Mouse (Mus musculus): Measurements from ENCODE around the gene Dennd4a. TPM values are rescaled to one million over a fixed set of nuclear protein-coding genes. Genes with fewer than 3 reads are reported as not detected.

Dennd4a gene
- polyA plus RNA-seq, 1 experiment from 2014 or later, result 13.7 TPM

DNA sequence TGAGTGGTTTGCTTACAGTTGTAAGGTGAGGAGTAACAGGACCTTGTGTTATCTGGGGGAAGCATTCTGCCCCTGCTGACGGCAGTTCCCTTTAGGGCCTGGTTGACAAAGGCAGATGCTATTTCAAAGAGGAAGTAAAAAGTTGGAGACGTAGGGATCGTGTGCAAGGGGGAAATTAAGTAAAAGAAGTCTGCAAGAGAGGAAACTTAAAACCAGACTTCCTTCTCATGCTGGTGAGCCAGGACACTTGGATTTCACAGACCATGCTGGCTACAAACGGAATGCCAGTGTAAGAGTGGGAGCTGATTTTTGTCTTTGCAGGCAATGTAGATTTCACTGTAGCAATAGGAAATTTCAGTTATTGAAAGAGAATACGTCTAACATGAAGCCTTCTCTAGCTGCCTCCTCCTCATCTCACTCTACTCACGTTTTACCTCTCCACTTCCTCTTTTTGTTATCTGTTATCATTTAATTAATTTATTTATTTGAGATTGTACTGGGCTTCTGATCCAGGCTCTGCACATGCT, 19.0 kb downstream of the Dennd4a start:
- H3K9me3 ChIP-seq (ENCODE audit: low read length), result no peaks in the 10 kb centered on the region
- peaks cover 13% of the 10 kb centered on the region for H3K36me3 ChIP-seq (replicated peaks; ENCODE audit: insufficient read depth, low read length)
- no peak overlapping the region for H3K9ac ChIP-seq (replicated peaks)
- 25% methylated on average over 6 of the region's 6 CpGs for WGBS (ENCODE audit: insufficient replicate concordance)
- no peak overlapping the region for H3K4me3 ChIP-seq (ENCODE audit: low read depth, low read length)
- DNase-seq (no peak), ATAC-seq (peak; percentile 70)
- peak overlapping the region; percentile 53 for H3K4me2 ChIP-seq (ENCODE audit: low read depth, low read length)
- peaks cover 28% of the 10 kb centered on the region for H3K4me1 ChIP-seq (ENCODE audit: insufficient read depth)
- peak overlapping the region; percentile 68 for H3K27ac ChIP-seq (ENCODE audit: low read depth)
- TF ChIP-seq EP300 (IDR thresholded peaks at IDR 0.05; ENCODE audit: low read depth) (peak; percentile 81), CTCF (IDR thresholded peaks at IDR 0.05; ENCODE audit: low read depth) (no peak)
- no peaks in the 10 kb centered on the region for H3K27me3 ChIP-seq (ENCODE audit: insufficient read depth, low read length)

DNA sequence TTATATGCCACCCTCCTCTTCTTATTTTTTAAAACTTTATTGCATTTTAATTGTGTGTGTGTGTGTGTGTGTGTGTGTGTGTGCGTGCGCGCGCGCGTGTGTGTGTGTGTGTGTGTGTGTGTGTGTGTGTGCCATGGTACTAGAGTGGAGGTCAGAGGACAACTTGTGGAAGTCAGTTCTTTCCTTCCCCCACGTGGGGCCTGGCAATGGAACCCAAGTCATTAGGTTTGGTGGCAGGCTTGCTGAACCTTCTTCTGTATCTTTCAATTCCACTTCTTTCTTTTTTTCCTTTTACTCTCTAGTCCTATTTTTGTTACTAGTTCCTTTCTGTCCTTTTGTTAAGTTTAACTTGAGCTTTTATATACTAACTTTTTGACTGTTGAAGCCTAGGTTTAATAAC, 19.5 kb downstream of the Dennd4a start:
- H3K27ac ChIP-seq (ENCODE audit: low read depth), result peak overlapping the region; percentile 68; the same call in 1 of the 2 replicates
- peaks cover 26% of the 10 kb centered on the region for H3K4me1 ChIP-seq (ENCODE audit: insufficient read depth)
- DNase-seq, result no peak

DNA sequence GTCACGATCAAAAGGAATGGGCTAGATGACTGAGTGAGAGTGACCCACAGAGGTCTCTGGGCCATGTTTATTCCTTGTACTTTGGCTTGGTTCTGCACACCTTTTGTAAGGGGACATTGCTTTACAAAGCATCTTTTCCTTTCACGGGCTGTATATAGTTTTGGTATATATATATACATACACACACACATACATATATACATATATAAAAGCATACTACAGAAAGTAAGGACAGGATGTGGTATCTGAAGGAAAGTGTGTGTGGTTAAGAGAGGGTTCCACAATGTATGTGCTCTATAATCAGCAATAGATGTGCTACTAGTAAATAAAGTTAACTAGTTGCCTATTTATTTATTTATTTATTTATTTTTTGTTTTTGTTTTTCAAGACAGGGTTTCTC, 20.6 kb downstream of the Dennd4a start:
- Histone ChIP-seq H3K4me3 (ENCODE audit: low read depth, low read length) (no peak overlapping the region), H3K4me1 (ENCODE audit: insufficient read depth) (peaks cover 24% of the 10 kb centered on the region), H3K9ac (replicated peaks) (no peak overlapping the region), H3K9me3 (ENCODE audit: low read length) (no peaks in the 10 kb centered on the region), H3K27ac (ENCODE audit: low read depth) (no peak overlapping the region), H3K4me2 (ENCODE audit: low read depth, low read length) (no peak overlapping the region), H3K36me3 (replicated peaks; ENCODE audit: insufficient read depth, low read length) (peaks cover 20% of the 10 kb centered on the region), H3K27me3 (ENCODE audit: insufficient read depth, low read length) (no peaks in the 10 kb centered on the region)
- ATAC-seq (no peak), DNase-seq (no peak)
- 72% methylated on average over 2 of the region's 2 CpGs for WGBS (ENCODE audit: insufficient replicate concordance)
- TF ChIP-seq CTCF (IDR thresholded peaks at IDR 0.05; ENCODE audit: low read depth) (no peak), EP300 (IDR thresholded peaks at IDR 0.05; ENCODE audit: low read depth) (no peak)

More for the DNA sequence above, 19.5 kb downstream of the Dennd4a start:
- Histone ChIP-seq H3K27me3 (ENCODE audit: insufficient read depth, low read length) (no peaks in the 10 kb centered on the region), H3K9ac (replicated peaks) (no peak overlapping the region), H3K36me3 (replicated peaks; ENCODE audit: insufficient read depth, low read length) (peaks cover 14% of the 10 kb centered on the region), H3K9me3 (ENCODE audit: low read length) (no peaks in the 10 kb centered on the region), H3K4me2 (ENCODE audit: low read depth, low read length) (peak overlapping the region; percentile 53), H3K4me3 (ENCODE audit: low read depth, low read length) (no peak overlapping the region)
- no peak for TF ChIP-seq CTCF (IDR thresholded peaks at IDR 0.05; ENCODE audit: low read depth)
- no peak for TF ChIP-seq EP300 (IDR thresholded peaks at IDR 0.05; ENCODE audit: low read depth)
- WGBS (ENCODE audit: insufficient replicate concordance), result 83% methylated on average over 7 of the region's 7 CpGs
- ATAC-seq, result no peak

DNA sequence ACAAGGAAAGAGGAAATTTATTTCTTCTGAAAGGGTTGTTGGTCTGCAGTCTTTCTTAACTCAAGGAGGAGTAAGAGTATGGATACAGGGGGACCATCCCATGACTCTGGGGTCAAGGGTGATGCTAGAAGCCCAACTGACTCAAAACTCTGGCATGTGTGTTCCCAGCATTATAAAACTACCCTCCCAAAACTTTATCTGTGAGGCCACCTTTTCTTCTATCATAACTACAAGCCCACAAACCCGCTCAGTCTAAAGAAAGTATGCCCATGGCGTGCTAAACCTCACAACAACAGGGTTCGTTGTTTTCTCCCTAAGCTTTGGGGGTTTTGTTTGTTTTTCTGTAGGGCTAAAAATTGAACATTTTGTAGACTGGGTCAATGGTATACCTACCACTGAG, 23.3 kb downstream of the Dennd4a start:
- H3K27ac ChIP-seq (ENCODE audit: low read depth), result peak overlapping the region; percentile 31; the same call in 1 of the 2 replicates
- H3K9me3 ChIP-seq (ENCODE audit: low read length), result no peaks in the 10 kb centered on the region
- peaks cover 39% of the 10 kb centered on the region for H3K36me3 ChIP-seq (replicated peaks; ENCODE audit: insufficient read depth, low read length)
- TF ChIP-seq EP300 (IDR thresholded peaks at IDR 0.05; ENCODE audit: low read depth) (peak; percentile 82), CTCF (IDR thresholded peaks at IDR 0.05; ENCODE audit: low read depth) (no peak)
- peak overlapping the region; percentile 43 for H3K4me2 ChIP-seq (ENCODE audit: low read depth, low read length)
- ATAC-seq (peak; percentile 61), DNase-seq (no peak)
- no peaks in the 10 kb centered on the region for H3K27me3 ChIP-seq (ENCODE audit: insufficient read depth, low read length)
- no peak overlapping the region; the same call in 1 of the 2 replicates for H3K9ac ChIP-seq (replicated peaks)
- 51% methylated on average over 3 of the region's 3 CpGs for WGBS (ENCODE audit: insufficient replicate concordance)
- H3K4me3 ChIP-seq (ENCODE audit: low read depth, low read length), result no peak overlapping the region
- H3K4me1 ChIP-seq (ENCODE audit: insufficient read depth), result peaks cover 15% of the 10 kb centered on the region

DNA sequence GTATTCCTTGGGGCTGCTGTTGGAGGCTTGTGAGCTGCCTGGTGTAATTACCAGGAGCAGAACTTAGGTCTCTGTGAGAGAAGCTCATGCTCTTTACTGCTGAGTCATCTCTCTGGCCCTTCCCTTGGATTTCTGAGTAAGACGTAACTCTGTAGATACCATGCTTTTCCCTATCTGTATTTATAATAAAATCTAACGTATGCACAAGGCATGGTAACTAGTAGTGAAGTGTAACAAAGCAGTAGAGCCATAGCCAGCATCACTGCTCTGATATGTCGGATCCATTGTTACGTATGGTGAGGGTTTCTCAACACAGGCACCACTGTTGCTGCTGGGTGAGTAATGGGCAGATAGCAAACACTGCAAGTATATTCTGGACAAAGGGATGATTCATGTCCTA, 34.2 kb downstream of the Dennd4a start:
- H3K4me2 ChIP-seq (ENCODE audit: low read depth, low read length), result no peak overlapping the region
- TF ChIP-seq EP300 (IDR thresholded peaks at IDR 0.05; ENCODE audit: low read depth) (no peak), CTCF (IDR thresholded peaks at IDR 0.05; ENCODE audit: low read depth) (no peak)
- H3K9me3 ChIP-seq (ENCODE audit: low read length), result no peaks in the 10 kb centered on the region
- DNase-seq, result no peak
- peak; percentile 31; the same call in 1 of the 2 replicates for ATAC-seq
- H3K4me3 ChIP-seq (ENCODE audit: low read depth, low read length), result no peak overlapping the region
- WGBS (ENCODE audit: insufficient replicate concordance), result 66% methylated on average over 4 of the region's 4 CpGs
- no peak overlapping the region for H3K9ac ChIP-seq (replicated peaks)
- no peak overlapping the region for H3K27ac ChIP-seq (ENCODE audit: low read depth)
- H3K4me1 ChIP-seq (ENCODE audit: insufficient read depth), result no peaks in the 10 kb centered on the region
- peaks cover 68% of the 10 kb centered on the region for H3K36me3 ChIP-seq (replicated peaks; ENCODE audit: insufficient read depth, low read length)
- no peaks in the 10 kb centered on the region for H3K27me3 ChIP-seq (ENCODE audit: insufficient read depth, low read length)

DNA sequence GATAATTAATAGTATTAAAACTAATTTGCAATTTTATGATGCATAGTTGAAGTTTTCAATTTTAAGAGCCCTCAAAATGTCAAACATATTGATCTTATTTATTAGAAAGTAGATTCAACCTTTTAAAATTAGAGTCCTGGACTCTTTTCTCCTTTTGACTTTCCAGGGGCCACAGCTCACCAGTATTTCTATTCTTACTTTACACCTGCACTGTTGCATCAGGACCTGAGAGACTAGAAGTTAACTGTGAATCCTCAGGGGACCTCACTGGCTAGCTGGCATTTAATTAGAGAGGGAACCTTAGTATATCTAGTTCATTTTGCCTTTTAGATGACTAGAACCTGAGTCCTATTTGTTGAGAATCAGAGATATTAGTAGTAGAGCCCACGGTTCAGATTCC, 38.4 kb downstream of the Dennd4a start:
- Histone ChIP-seq H3K36me3 (replicated peaks; ENCODE audit: insufficient read depth, low read length) (peaks cover 65% of the 10 kb centered on the region), H3K9ac (replicated peaks) (no peak overlapping the region), H3K9me3 (ENCODE audit: low read length) (no peaks in the 10 kb centered on the region), H3K27me3 (ENCODE audit: insufficient read depth, low read length) (no peaks in the 10 kb centered on the region), H3K4me2 (ENCODE audit: low read depth, low read length) (no peak overlapping the region), H3K4me3 (ENCODE audit: low read depth, low read length) (no peak overlapping the region), H3K27ac (ENCODE audit: low read depth) (no peak overlapping the region), H3K4me1 (ENCODE audit: insufficient read depth) (no peaks in the 10 kb centered on the region)
- ATAC-seq (no peak), DNase-seq (no peak)
- TF ChIP-seq EP300 (IDR thresholded peaks at IDR 0.05; ENCODE audit: low read depth) (no peak), CTCF (IDR thresholded peaks at IDR 0.05; ENCODE audit: low read depth) (no peak)
- WGBS (ENCODE audit: insufficient replicate concordance), result 91% methylated on average over 1 of the region's 1 CpGs

Data from liver, postnatal 0 days (tissue).